Mouse (Mus musculus): ENCODE measurements around the gene Pgbd5.

DNA sequence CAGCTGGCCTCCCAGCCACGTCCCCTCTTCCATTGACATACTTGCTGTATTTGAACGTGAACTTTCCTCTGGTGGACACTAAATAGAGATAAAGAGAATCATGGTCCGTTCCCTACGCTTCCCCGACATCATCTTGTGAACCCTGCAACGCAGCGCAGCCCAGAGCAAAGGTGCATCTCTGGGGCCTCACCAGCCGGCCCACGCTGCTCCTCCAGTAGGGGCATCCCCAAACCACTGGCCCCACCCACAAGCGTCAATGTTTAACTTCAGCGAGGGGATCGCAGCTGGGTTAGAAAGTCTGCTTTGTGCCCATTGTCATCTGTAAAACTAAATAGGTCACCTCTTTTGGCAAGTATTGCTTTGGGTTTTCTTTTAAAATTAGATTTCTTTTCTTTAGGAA is 95.5 kb downstream of the Pgbd5 start:
- no peak for TF ChIP-seq POLR2A (IDR thresholded peaks at IDR 0.05; ENCODE audit: insufficient read length, low read depth)
- no peak for TF ChIP-seq POLR2AphosphoS2 (IDR thresholded peaks at IDR 0.05; ENCODE audit: insufficient read length, low read depth)
- no peak for TF ChIP-seq USF1 (IDR thresholded peaks at IDR 0.05; ENCODE audit: low read depth)
- no peak for TF ChIP-seq MYOD1 (IDR thresholded peaks at IDR 0.05; ENCODE audit: control insufficient read depth in 1 of 3, insufficient read length in 2 of 3, low read depth in 2 of 3)
- TF ChIP-seq E2F4 (IDR thresholded peaks at IDR 0.05; ENCODE audit: insufficient read depth), result no peak
- TF ChIP-seq TCF3 (IDR thresholded peaks at IDR 0.05; ENCODE audit: insufficient read length, low read depth), result no peak

Data from myocyte (in vitro differentiated cells).